Mouse (Mus musculus): ENCODE data around the gene Casp2. TPM values are rescaled to one million over a fixed set of nuclear protein-coding genes. Genes with fewer than 3 reads are reported as not detected.

Casp2 gene
- 88.4 and 100 TPM in 2 replicates for total RNA-seq (2017)

DNA sequence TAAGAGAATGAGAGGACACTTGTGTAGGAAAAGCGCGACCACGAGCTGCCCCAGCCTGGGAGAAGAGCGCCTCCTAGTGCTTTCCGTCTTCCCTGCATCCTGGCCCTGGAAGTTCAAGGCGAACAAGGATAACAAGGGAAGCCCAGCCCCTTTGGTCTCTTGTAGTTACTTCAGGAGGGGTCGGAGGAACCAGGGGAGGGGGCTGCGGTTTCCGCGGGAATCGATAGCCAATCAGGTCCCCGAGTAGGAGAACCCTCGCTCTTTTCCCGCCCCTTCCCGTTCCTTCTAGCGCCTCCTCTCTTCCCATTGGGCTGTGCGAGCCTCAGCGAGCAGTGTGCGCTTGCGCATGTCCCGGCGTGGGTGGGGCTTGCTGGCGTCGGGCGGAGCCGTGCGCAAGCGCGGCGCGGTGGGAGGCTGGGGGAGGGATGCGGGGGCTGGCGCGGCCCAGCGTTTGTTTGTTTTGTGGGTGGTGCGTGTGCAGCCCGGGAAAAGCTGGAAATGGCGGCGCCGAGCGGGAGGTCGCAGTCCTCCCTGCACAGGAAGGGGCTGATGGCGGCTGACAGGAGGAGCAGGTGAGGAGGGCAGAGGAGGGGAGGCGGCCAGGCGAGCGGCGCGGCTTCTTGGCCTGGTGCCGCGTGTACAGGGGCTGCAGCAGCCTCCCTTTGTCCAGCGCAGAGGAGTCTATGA is at the start of gene Casp2:
Gene Casp2 (plus strand): TSS at position 360 of the 687 bp plus-strand sequence.
- ATAC-seq (replicated peaks; ENCODE audit: low read depth, poor library complexity, severe bottlenecking): peak; percentile 91

DNA sequence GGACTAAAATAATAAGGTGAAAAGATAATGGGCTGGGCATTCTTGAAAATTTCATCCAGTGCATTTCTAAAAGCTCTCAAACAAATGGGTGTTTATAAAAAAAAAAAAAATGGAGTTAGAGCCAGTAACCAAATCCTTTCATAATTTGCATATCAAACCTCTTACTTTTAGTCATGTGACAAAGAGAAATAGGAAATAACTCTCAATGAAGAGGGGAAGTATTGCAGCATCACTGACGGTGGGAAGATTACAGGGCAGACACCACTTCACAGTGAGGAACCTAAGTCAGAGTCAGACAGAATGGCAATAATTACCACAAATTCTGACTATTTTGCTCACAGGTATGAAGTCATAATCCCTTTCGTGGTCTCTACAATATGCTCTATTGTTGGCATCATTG is 49.8 kb upstream of the Casp2 start, which contains the start of gene Tas2r144:
Gene Tas2r144 (plus strand): TSS at position 301 of the 400 bp plus-strand sequence.
- ATAC-seq (replicated peaks; ENCODE audit: low read depth, poor library complexity, severe bottlenecking): no peak

DNA sequence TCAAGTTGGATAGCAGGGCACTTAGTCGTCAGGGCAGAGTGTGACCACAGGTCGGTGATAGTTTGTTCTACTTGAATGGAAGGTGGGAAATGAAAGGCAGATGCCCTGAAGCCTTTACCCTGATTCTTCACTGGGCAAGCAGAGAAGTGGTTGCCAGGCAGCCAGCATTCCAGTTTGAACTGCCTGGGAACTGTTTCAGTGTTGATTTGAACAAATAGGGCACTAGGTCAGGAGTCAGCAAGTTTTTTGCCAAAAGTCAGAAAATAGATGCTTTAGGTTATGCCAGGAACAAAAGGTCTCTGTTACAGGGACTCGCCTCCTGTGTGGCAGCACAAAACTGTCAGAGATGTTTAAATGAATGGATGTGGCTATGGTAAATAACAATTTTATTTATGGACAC is 42.5 kb upstream of the Casp2 start:
- ATAC-seq (replicated peaks; ENCODE audit: low read depth, poor library complexity, severe bottlenecking): no peak

DNA sequence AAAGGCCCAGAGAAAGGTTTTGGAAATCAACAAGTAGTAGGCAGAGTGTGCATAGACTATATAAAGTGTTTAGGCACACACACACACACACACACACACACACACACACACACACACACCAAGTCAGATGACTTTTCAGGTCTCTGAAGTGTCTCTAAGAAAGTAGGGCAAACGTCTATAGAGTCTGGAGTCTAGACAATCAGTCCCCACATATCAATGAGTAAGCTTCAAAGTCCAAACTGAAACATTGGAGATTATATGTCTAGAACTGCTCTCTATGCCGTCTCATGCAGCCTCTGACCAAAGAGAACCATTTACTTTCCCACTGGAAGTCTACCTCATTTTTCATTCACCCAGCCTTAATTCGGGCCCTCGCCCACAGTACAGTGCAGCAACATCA is 39.7 kb upstream of the Casp2 start:
- ATAC-seq (replicated peaks; ENCODE audit: low read depth, poor library complexity, severe bottlenecking): no peak

DNA sequence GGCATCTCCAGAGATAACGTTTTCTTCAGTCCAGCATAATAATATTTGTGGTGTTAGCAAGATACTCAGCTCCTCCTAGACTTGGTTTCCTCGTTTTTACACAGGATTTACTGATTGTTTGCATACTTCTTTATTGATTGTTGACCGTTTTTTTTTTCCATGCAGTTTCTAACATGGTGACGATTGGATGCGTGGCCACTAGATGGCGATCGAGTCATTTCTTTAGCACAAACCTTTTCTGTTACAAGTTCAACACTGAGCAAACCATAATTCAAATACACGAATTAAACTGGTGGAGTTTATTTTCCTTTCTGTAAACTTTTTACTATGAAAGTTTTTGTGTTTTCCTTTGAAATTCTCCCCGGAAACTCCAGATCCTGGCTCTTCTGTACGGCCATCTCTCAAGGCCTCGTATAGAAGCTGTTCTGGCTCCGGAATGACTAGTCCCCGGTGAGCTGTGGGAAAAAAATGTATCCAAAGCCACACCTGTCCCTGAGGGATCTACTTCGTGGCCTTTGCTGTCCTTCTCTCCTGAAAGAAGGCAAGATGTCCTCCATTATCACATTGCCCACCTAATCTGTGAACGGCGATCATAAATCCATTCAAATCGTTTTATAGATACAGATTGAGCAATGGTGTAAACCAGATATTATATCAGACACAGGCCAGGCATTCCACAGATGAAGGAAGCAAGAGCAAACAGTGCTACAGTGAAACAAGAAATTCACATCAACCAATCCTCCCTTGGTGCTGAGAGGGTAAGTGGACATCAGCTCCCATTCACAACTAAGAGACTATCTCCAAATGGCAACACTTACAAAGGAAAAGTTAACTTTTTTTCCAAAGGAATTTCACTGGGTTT is 37.3 kb upstream of the Casp2 start:
- ATAC-seq (replicated peaks; ENCODE audit: low read depth, poor library complexity, severe bottlenecking): peak; percentile 89

DNA sequence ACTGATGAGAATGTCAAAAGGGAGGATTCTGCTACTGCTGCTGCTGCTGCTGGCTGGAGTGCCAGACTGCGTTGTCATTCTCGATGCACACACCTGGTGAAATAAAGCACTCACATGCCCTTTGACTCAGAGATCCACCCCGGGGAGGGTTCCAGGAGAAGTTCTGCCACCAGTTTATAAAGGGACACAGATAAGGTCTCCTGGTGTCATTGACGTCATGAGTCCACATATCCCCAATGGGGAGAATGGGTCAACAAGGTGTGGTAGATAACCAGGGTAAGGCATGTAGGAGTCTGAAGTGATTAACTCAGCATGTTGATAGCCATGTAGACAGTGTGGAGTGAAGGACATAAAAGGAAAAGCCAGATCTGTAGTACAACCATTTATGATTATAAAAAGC is 35.2 kb upstream of the Casp2 start:
- ATAC-seq (replicated peaks; ENCODE audit: low read depth, poor library complexity, severe bottlenecking): no peak

DNA sequence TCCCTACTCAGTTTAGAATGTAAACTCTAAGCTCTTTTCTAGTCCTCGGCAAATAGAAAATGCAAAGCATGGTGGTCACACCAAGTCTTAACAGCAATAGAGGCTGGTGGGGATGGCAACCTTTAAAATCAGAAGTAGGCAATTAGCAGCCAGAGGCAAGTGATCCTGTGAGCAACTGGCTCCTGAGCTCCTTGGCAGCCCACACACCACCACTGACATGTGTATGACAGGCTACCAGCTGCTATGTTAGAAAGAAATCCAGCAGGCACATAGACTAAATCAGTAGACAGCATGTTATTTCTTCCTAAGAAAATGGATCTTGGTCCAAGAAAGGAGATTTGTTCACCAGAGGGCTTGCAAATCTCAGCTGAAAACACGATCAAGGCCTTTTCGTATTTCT is 33.6 kb upstream of the Casp2 start:
- ATAC-seq (replicated peaks; ENCODE audit: low read depth, poor library complexity, severe bottlenecking): no peak

DNA sequence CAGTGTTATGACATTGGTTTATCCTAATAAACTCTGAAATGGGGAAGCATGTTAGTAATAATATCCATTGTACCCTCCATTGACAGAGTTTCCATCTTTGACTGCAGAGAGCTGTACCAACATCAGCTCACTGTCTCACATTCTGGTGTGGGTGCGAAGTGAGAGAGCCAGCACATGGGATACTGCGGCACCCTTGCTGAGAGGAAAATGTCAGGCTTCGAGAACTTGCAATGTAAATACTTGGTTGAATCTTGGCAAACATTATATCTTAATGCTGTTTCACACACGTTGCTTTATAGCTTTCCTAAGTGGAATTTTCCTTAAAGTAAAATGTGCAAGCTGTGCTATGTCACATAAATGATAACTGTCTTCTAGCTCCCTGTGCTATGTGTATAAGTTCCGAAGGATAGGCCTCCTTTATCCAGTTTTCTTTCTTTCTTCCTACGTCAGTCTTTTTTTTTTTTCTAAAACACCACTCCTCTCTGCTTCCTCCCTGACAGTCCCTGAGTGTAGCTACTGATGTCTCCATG is 27.4 kb upstream of the Casp2 start:
- ATAC-seq (replicated peaks; ENCODE audit: low read depth, poor library complexity, severe bottlenecking): no peak

DNA sequence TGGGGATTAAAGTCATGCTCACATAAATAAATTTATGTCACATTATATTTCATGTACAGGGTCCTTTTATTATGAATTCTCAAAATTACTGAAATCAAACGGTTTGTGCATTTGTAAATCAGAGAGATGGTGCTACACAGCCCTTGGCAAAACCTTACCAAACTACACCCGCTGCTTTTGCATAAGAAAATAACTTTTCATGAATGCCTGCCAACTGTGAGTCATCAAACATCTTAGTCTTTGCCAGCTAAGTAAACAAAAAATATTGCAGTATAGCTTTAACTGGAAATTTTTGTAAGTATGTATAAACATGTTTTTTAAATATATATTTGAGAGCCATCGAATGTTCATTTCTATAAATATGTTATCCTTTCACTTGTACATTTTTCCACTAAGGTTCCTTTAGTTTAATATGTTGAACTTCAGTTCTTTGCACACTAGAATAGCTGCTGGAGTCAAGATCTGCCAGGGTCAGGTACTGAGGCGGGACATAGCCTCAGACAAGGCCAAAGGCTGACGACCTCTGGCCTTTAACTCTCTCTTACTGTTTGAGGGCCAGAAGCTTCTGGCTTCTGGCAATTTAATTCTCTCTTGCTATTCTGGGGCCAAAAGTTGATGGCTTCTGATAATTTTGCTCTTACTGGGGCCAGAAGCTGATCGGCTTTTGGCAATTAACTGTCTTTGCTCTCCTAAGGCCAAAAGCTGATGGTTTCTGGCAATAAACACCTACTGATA is 23.3 kb upstream of the Casp2 start:
- ATAC-seq (replicated peaks; ENCODE audit: low read depth, poor library complexity, severe bottlenecking): no peak

DNA sequence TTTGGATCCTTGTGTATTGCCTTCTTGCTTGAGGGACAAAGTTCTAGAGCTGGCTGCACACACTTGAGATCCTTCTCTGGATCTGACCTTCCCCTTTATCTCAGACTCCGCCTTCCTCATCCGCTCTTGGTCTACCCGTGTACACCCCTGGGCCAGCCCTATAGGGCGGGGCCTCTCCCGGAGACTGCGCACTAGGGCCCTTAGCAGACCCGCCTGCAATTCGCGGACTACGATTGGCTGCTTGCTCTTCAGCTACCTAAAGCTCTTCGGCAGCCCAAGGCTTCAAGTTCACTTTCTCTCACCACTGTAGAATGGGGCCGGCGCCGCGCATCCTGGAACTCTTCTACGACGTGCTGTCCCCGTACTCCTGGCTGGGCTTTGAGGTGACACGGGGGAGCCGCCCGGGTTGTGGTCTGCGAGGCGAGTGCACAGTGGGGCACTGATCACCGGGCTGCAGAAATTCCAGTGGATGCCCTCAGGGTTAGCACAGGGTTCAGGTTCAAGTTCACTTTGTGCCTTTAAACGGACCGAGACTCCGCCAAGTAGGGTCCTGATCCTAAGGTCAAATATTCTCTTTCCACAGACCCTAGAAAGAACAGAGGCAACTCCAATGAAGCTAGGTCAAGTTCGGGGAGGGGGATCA is 19.0 kb upstream of the Casp2 start, which contains the start of gene Gstk1:
Gene Gstk1 (plus strand): TSS at position 225 of the 643 bp plus-strand sequence.
- peak; percentile 99 for ATAC-seq (replicated peaks; ENCODE audit: low read depth, poor library complexity, severe bottlenecking)

DNA sequence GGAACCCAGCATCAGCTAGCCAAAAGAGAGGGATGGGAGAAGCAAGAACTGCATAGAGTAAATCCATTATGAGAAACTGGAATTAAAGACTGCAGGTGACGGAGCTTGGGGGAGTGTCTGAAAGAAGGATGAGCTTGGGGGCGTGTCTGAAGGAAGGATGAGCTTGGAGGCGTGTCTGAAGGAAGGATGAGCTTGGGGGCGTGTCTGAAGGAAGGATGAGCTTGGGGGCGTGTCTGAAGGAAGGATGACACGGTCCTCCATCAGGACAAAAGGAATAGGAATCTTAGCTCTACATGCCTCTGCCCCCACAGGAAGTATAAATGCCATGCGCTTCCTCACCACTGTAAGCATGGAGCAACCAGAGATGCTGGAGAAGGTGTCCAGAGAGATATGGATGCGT is 17.6 kb upstream of the Casp2 start:
- no peak for ATAC-seq (replicated peaks; ENCODE audit: low read depth, poor library complexity, severe bottlenecking)

DNA sequence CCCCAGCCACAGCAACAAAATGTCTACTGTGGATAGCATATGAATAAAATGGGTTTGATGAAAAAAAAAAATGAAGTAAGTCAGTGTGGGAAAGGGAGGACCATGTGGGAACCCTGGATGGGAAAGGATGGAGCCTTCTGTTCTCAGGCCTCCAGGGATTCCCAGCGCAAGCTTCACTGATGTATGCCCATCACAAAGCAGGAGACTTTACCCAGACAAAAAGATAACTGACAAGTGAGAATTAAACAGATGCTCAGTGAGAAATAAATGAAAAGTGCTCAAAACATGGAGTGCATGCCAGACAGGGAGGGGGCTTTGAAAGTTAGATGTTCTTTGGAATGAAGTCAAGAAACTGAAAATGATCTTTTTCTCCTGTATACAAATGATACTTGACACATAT is 16.8 kb upstream of the Casp2 start:
- no peak for ATAC-seq (replicated peaks; ENCODE audit: low read depth, poor library complexity, severe bottlenecking)

DNA sequence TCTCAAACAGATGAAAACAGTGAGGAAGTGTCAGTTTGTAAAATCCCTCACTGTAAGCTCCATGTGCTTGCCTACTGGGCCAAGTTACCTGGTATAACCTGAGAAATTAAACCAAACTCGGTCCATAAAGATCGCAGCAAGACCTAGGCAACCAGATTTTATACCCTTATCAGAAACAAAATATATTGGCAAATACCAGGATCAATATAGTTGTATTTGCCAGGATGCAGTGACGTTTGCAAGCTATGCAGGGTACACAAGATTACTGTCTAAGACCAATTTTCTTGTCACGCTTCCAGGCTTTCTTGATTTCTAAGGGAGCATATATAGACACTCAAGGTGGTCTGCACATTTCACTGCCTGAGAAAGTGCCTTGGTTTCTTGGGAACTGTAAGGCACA is 13.0 kb upstream of the Casp2 start:
- no peak for ATAC-seq (replicated peaks; ENCODE audit: low read depth, poor library complexity, severe bottlenecking)

DNA sequence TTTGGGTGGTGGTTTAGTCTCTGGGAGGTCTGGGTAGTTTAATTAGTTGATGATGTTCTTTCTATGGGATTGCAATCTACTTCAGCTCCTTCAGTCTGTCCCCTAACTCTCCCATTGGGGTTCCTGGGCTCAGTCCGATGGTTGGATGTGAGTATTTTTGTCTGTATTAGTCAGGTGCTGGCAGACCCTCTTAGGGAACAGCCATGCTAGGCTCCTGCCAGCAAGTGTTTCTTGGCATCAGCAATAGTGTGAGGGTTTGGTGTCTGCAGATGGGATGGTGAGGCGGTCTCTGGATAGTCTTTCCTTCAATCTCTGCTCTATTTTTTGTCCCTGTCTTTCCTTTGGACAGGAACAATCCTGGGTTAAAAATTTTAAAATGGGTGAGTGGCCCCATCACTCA is 11.7 kb upstream of the Casp2 start:
- no peak for ATAC-seq (replicated peaks; ENCODE audit: low read depth, poor library complexity, severe bottlenecking)

DNA sequence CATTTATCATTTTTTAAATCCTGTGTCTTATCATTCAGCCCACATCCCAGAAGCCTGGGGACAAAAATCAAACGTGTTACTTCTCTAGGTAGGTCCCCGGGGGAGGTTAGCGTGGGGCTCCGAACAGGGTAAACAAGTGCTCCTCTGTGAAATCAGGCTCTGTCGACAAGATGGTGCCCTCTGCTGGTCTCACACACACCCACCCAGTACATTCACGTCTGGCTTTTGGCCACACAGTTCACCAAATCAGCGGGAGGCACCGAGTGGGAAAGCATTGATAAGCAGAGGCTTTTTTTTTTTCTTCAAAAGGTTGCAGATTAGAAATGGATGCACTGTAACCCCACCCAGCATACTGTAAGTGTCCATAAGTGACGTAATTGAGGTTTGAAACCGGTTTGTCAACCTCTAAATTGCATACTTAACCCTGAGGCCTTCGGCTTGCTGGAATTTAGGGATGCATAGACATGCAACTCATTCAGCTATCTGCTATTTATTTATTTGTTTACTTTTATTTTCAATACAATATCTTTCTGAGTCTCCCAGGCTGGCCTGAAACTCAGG is 7.4 kb upstream of the Casp2 start:
- peak; percentile 99 for ATAC-seq (replicated peaks; ENCODE audit: low read depth, poor library complexity, severe bottlenecking)

DNA sequence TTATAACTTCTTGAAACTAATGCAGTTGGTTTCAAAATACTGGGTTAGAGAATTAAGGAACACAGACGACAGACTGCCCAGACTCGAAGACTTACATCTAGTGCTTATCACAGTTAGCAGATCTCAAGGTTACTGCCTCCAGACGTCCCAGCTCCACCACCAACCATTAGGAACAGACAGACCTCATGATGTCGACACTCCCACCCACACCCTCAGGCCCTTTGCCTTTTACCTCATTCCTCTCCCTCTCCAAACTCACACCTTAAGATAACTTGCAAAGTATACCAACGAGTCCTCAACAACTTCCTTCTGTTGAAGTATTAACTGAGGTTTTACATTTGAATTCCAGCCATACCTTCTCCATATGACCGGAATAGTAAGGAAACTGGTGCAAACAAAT is 4.4 kb upstream of the Casp2 start:
- no peak for ATAC-seq (replicated peaks; ENCODE audit: low read depth, poor library complexity, severe bottlenecking)

DNA sequence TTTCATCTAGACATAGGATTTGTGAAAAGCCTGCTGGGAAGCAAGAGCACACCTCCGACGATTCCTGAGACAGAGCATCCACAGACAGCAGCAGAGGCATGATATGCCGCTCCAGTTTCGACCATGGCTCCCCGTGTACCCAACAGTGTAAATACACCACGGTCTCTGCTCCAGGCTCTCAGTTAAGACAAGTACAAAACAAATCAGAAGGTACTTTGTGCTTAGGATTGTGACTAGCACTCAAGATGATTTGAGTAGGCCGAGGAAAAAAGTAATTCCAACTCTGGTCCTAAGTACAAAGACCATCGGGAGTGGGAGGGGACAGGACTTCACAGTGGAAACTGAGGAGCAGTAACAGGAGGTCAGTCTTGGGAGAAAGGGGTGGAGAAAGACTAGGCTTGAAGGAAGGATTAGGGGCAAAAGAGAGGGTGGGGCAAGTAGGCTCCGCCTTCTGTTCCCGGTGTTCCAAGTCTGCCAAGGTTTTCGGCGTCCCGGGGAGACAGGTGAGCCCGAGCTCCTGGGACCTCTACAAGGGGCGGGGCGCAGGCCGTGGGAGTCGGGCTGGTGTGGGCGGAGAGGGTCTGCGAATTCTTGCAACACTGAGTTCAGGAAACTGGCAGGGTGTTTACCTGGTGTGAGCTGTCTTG is 3.1 kb upstream of the Casp2 start, which contains the start of gene Tmem139:
Gene Tmem139 (plus strand): TSS at position 447 of the 647 bp plus-strand sequence.
- ATAC-seq (replicated peaks; ENCODE audit: low read depth, poor library complexity, severe bottlenecking): no peak

DNA sequence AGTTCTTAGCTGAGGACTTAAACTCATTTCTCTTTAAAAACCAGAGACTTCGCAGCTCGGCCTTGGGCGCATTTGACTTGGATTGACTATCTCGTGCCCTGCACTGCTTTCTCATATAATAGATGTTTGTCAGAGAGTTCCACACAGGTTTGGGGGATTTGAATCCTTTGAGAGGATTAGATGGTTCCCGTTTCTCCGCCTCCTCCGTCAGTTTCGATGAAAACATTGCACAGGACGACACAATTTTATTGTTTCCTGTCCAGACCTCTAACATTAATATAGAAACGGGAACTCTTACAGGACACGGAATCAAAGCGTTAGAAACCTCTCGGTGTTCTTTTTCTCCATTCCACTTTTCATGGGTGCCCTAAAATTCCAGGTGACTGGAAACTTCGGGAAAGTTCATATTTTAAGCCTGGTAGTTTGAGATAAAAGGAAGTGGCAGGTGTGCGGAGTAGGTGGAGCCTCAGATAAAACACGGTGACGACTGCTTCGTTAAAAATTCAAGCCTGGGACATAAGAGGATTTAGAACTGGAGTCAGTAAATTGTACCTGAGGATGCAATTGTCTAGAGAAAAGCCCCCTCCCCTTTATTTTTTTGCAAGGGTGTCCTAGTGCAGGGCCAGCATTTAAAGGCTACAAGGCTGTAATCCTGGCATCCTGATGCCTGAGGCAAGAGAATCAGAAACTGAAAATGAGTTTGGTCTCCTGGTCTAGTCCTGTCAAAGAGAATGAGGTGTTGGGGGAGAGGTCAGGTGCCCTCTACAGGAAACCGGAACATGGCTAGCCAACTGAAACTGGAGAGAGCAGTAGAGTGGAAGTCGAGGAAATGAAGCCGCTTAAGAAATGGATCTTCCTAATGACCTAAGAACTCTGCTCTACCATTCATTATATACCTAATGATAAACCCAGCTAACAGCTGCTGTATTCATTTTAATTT is 876 bp downstream of the Casp2 start:
- ATAC-seq (replicated peaks; ENCODE audit: low read depth, poor library complexity, severe bottlenecking): peak; percentile 39
